Mouse (Mus musculus): Measurements from ENCODE around the gene Alk. TPM values are rescaled to one million over a fixed set of nuclear protein-coding genes. Genes with fewer than 3 reads are reported as not detected.

The Alk gene
- polyA plus RNA-seq, 1 experiment from 2014 or later = 2.0 TPM

DNA sequence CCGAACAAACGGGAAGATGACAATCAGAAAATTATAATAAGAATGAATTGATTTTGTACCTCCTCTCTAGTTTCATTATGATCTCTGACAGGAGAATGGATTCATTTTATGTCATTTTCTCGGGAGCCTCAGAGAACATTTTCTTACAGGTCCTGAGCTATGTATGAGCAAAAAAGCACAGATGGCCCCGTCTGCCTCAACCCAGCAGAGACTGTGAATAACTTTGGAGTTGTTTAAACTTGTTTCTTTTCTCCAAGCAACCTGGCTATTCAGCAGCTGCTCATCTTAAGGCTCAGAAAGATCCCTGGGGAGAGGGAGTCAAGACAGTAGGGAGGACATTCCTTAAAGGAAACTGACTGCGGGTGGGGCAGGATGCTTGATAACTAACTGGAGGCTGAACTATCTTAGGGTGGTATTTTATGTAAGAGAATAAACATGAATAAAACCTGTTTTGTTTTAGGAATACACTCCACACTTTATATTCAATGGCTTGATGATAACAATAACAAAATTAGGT is 126.5 kb downstream of the Alk start:
- Histone ChIP-seq H3K4me1 (no peaks in the 10 kb centered on the region), H3K9ac (no peak overlapping the region), H3K36me3 (ENCODE audit: poor library complexity, severe bottlenecking) (no peaks in the 10 kb centered on the region), H3K9me3 (replicated peaks) (no peaks in the 10 kb centered on the region), H3K27ac (no peak overlapping the region), H3K4me3 (no peak overlapping the region), H3K27me3 (no peaks in the 10 kb centered on the region), H3K4me2 (no peak overlapping the region)
- WGBS = 50% methylated on average over 5 of the region's 5 CpGs
- no peak for ATAC-seq

GRCm38 (mm10) chr17:72476956-72477355 is 127.5 kb downstream of the Alk start:
- H3K36me3 ChIP-seq (ENCODE audit: poor library complexity, severe bottlenecking) = no peaks in the 10 kb centered on the region
- H3K4me2 ChIP-seq = no peak overlapping the region
- H3K27me3 ChIP-seq = no peaks in the 10 kb centered on the region
- H3K27ac ChIP-seq = no peak overlapping the region
- no peak overlapping the region for H3K4me3 ChIP-seq
- no peaks in the 10 kb centered on the region for H3K4me1 ChIP-seq
- WGBS = 50% methylated on average over 4 of the region's 4 CpGs
- H3K9me3 ChIP-seq (replicated peaks) = no peaks in the 10 kb centered on the region
- no peak for ATAC-seq
- H3K9ac ChIP-seq = no peak overlapping the region

DNA sequence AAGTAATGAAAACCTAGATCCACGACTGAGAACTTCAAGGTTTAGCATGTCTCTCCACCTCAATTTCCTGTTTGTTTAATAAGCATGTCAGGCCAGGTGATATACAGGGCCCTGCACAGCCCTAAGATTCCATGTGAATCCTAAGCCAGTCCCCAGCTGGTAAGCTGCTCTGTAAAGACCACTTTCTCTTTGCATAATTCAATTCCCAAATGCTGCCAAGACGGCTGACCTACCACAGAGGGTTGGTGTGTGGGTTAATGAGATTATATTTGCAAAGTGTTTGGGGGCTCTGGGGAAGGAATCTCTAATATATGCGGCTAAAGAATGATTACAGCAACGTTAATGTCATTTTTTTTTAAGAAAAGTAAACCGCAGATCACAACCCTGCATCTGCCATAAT is 130.3 kb downstream of the Alk start:
- peak; percentile 57; the same call in 1 of the 2 replicates for ATAC-seq
- no peaks in the 10 kb centered on the region for H3K36me3 ChIP-seq (ENCODE audit: poor library complexity, severe bottlenecking)

DNA sequence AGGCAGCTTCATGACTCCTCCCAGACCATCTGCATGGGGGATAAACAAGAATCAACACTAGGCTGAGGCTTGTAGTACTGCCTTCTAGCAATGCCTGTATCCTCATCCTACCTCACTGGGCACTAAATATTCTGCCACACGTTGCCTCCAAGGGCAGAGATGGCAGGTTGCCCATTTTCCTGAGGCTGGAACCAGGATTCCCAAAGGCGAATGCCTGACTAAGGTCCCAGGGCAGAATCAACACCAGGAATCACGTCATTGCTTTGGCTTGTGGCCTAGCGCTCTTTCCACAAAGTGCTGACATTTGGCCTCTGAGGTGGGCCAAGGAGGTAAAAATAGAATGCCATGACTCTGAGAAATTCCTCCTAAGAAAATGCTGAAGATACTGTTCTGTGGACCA is 155.9 kb downstream of the Alk start:
- Histone ChIP-seq H3K4me1 (no peaks in the 10 kb centered on the region), H3K4me2 (no peak overlapping the region), H3K9ac (no peak overlapping the region), H3K4me3 (no peak overlapping the region), H3K27ac (no peak overlapping the region), H3K36me3 (ENCODE audit: poor library complexity, severe bottlenecking) (no peaks in the 10 kb centered on the region), H3K27me3 (no peaks in the 10 kb centered on the region), H3K9me3 (replicated peaks) (no peaks in the 10 kb centered on the region)
- 75% methylated on average over 4 of the region's 4 CpGs for WGBS
- no peak for ATAC-seq

More for the DNA sequence above, 130.3 kb downstream of the Alk start:
- H3K4me2 ChIP-seq = no peak overlapping the region
- 48% methylated on average over 5 of the region's 5 CpGs for WGBS
- no peak overlapping the region for H3K9ac ChIP-seq
- H3K27ac ChIP-seq = no peak overlapping the region
- no peaks in the 10 kb centered on the region for H3K9me3 ChIP-seq (replicated peaks)
- H3K4me3 ChIP-seq = no peak overlapping the region
- H3K27me3 ChIP-seq = no peaks in the 10 kb centered on the region
- no peaks in the 10 kb centered on the region for H3K4me1 ChIP-seq

DNA sequence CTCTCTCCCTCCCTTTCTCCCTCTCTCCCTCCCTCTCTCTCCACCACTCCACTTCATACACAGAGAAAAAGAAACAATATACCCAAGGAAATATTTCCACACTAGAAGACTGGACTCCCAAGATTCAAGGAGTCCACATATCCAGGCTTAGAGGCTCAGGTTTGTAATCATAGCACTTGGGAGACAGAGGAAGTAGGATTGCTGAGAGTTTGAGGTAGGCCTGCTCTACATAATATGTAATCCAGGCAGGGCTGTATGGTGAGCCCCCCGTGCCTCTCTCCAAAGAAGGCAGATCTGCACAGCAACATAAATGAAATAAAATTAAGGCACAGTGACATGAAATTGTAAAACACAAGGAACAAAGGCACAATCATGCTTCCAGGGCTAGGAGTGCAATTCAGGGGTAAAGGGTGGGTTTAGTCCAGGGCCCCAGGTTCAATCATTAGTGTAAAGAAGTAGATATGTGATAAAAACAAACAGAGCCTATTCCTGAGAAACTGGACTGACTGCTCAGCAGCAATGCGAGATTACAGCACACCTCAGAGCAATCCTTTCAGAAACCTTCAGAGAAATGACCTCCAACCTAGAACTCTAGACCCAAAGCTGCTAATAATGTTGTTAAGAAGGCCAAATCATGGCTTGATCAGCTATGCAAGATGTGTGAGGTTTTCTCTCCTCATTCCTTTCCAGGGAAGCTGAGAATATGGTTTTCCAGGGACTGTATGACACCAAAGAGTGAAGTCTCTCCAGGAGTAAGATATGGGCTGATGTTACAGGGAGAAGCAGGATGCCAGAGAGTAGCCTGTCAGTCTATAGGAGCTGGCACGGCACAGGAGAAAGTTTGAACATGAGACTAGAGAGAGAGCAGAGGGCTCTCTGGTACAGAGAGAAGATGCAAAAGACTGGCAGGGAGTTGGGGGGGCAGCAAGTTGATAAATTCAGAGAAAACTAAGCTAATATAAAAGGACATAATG is 158.9 kb downstream of the Alk start:
- H3K27ac ChIP-seq = no peak overlapping the region
- H3K9ac ChIP-seq = no peak overlapping the region
- H3K4me3 ChIP-seq = no peak overlapping the region
- no peaks in the 10 kb centered on the region for H3K27me3 ChIP-seq
- no peak overlapping the region for H3K4me2 ChIP-seq
- WGBS = 77% methylated on average over 3 of the region's 3 CpGs
- H3K9me3 ChIP-seq (replicated peaks) = no peaks in the 10 kb centered on the region
- no peaks in the 10 kb centered on the region for H3K36me3 ChIP-seq (ENCODE audit: poor library complexity, severe bottlenecking)
- H3K4me1 ChIP-seq = no peaks in the 10 kb centered on the region
- ATAC-seq = no peak

DNA sequence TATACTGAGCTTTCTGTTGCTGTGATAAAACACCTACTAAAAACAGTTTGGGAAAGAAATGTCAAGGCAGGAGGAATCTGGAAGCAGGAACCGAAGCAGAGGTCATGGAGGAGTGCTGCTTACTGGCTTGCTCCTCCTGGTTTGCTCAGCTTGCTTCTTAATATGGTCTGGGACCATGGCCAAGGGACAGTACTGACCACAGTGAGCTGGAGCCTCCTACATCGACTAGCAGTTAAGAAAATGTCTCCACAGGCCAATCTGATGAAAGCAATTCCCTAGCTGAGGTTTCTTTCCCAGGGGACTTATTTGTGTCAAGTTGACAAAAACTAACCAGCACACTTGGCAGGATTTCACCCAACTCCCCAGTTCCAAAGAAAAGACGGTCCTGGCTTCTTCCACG is 187.0 kb downstream of the Alk start:
- Histone ChIP-seq H3K36me3 (ENCODE audit: poor library complexity, severe bottlenecking) (no peaks in the 10 kb centered on the region), H3K4me2 (no peak overlapping the region), H3K4me3 (no peak overlapping the region), H3K9me3 (replicated peaks) (no peaks in the 10 kb centered on the region), H3K9ac (no peak overlapping the region), H3K4me1 (no peaks in the 10 kb centered on the region), H3K27me3 (no peaks in the 10 kb centered on the region), H3K27ac (no peak overlapping the region)
- no peak for ATAC-seq
- WGBS = 85% methylated on average over 4 of the region's 4 CpGs

DNA sequence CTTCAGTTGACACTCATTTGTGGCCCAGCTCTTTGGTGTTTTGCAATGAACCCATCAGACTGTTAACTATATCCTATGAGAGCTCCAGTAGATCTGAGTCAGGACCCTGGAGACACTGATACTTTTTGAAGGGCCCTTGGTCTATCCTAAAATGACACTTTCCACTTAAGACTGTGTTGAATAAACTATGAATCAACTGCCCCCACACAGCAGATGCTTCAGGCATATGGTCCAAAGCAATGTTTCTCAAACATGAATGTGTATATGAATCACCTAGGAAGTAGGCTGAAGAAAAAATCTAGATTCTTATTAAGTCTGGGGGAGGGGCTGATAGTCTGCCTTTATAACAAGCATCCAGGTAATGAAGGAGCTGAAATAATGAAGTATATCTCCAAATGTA is 189.8 kb downstream of the Alk start:
- ATAC-seq = no peak

DNA sequence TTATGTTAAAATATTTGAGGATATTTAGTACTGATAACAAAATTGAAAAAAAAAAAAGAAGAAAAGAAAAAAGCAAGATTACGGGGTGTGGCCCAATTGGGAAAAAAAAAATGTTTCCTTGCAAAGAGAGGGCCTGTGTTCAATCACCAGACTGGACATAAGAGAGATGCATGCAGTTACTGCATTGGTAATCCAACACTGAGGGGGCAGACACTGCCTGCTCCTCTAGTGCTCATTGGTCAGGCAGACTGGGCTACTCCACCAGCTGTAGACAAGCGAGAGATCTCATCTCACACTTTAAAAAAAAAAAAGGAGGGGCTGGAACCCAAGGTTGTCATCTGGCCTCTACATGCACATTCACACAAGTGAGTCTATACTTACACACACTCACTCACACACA is 199.6 kb downstream of the Alk start:
- Histone ChIP-seq H3K9ac (no peak overlapping the region), H3K36me3 (ENCODE audit: poor library complexity, severe bottlenecking) (no peaks in the 10 kb centered on the region), H3K4me3 (no peak overlapping the region), H3K4me2 (no peak overlapping the region), H3K9me3 (replicated peaks) (no peaks in the 10 kb centered on the region), H3K27me3 (no peaks in the 10 kb centered on the region), H3K27ac (no peak overlapping the region), H3K4me1 (no peaks in the 10 kb centered on the region)
- whole genome bisulfite sequencing = 89% methylated on average over 2 of the region's 2 CpGs
- ATAC-seq = no peak

More for the DNA sequence above, 189.8 kb downstream of the Alk start:
- Histone ChIP-seq H3K27ac (no peak overlapping the region), H3K9me3 (replicated peaks) (no peaks in the 10 kb centered on the region), H3K9ac (no peak overlapping the region), H3K4me1 (no peaks in the 10 kb centered on the region), H3K36me3 (ENCODE audit: poor library complexity, severe bottlenecking) (no peaks in the 10 kb centered on the region), H3K4me3 (no peak overlapping the region), H3K27me3 (no peaks in the 10 kb centered on the region), H3K4me2 (no peak overlapping the region)

- Histone ChIP-seq H3K4me3 (no peak overlapping the region), H3K9me3 (replicated peaks) (no peaks in the 10 kb centered on the region), H3K9ac (no peak overlapping the region), H3K36me3 (ENCODE audit: poor library complexity, severe bottlenecking) (no peaks in the 10 kb centered on the region), H3K27ac (no peak overlapping the region), H3K4me1 (no peaks in the 10 kb centered on the region), H3K27me3 (no peaks in the 10 kb centered on the region), H3K4me2 (no peak overlapping the region)
- no peak for ATAC-seq
- 94% methylated on average over 3 of the region's 3 CpGs for WGBS
Observed at GRCm38 (mm10) chr17:72401861-72402260, 202.6 kb downstream of the Alk start.

- WGBS = 75% methylated on average over 2 of the region's 2 CpGs
Observed at GRCm38 (mm10) chr17:72401349-72401748, 203.1 kb downstream of the Alk start.

GRCm38 (mm10) chr17:72399331-72400059 is 204.9 kb downstream of the Alk start:
- no peak overlapping the region for H3K4me2 ChIP-seq
- H3K9ac ChIP-seq = no peak overlapping the region
- H3K4me3 ChIP-seq = no peak overlapping the region
- H3K9me3 ChIP-seq (replicated peaks) = no peaks in the 10 kb centered on the region
- H3K27me3 ChIP-seq = no peaks in the 10 kb centered on the region
- no peak overlapping the region for H3K27ac ChIP-seq
- no peaks in the 10 kb centered on the region for H3K36me3 ChIP-seq (ENCODE audit: poor library complexity, severe bottlenecking)
- ATAC-seq = no peak
- H3K4me1 ChIP-seq = no peaks in the 10 kb centered on the region
- 78% methylated on average over 3 of the region's 3 CpGs for WGBS

More at GRCm38 (mm10) chr17:72401349-72401748, 203.1 kb downstream of the Alk start:
- no peak overlapping the region for H3K4me2 ChIP-seq
- no peak overlapping the region for H3K27ac ChIP-seq
- no peak overlapping the region for H3K4me3 ChIP-seq
- H3K4me1 ChIP-seq = no peaks in the 10 kb centered on the region
- no peaks in the 10 kb centered on the region for H3K27me3 ChIP-seq
- H3K36me3 ChIP-seq (ENCODE audit: poor library complexity, severe bottlenecking) = no peaks in the 10 kb centered on the region
- no peak for ATAC-seq
- no peak overlapping the region for H3K9ac ChIP-seq
- no peaks in the 10 kb centered on the region for H3K9me3 ChIP-seq (replicated peaks)

- Histone ChIP-seq H3K9me3 (replicated peaks) (no peaks in the 10 kb centered on the region), H3K36me3 (ENCODE audit: poor library complexity, severe bottlenecking) (no peaks in the 10 kb centered on the region), H3K27me3 (no peaks in the 10 kb centered on the region), H3K27ac (no peak overlapping the region), H3K9ac (no peak overlapping the region), H3K4me1 (peaks cover 6% of the 10 kb centered on the region; the same call in 1 of the 2 replicates), H3K4me3 (no peak overlapping the region), H3K4me2 (no peak overlapping the region)
- WGBS = 56% methylated on average over 8 of the region's 8 CpGs
- ATAC-seq = no peak
Observed at GRCm38 (mm10) chr17:72395956-72396355, 208.5 kb downstream of the Alk start.
